Mouse (Mus musculus): ENCODE data around the gene Hoxd8.

The Hoxd8 gene

GRCm38 (mm10) chr2:74704393-74704998 is at the start of gene Hoxd8:
TSS of gene Hoxd8 (plus strand) at chr2:74704615.
- peak; percentile 95 for DNase-seq

GRCm38 (mm10) chr2:74654743-74655419 is 49.5 kb upstream of the Hoxd8 start:
- no peak for DNase-seq

- peak; percentile 79 for DNase-seq
These were observed 49.0 kb upstream of the Hoxd8 start for GRCm38 (mm10) chr2:74655420-74655781.

GRCm38 (mm10) chr2:74655821-74656631 is 48.4 kb upstream of the Hoxd8 start:
- peak; percentile 32 for DNase-seq

- no peak for DNase-seq
These were observed 47.8 kb upstream of the Hoxd8 start for GRCm38 (mm10) chr2:74656632-74657021.

GRCm38 (mm10) chr2:74657251-74658023 is 47.0 kb upstream of the Hoxd8 start:
- peak; percentile 34 for DNase-seq

- DNase-seq, result no peak
These were observed 46.3 kb upstream of the Hoxd8 start for GRCm38 (mm10) chr2:74658024-74658666.

- DNase-seq, result peak; percentile 33
These were observed 45.6 kb upstream of the Hoxd8 start for GRCm38 (mm10) chr2:74658667-74659371.

GRCm38 (mm10) chr2:74659507-74660005 is 44.9 kb upstream of the Hoxd8 start, which contains the start of gene Evx2:
TSS of gene Evx2 (minus strand) at chr2:74659557.
- no peak for DNase-seq

- DNase-seq, result peak; percentile 13
These were observed 43.7 kb upstream of the Hoxd8 start for GRCm38 (mm10) chr2:74660421-74661375.

- DNase-seq, result peak; percentile 79
These were observed 42.7 kb upstream of the Hoxd8 start for GRCm38 (mm10) chr2:74661685-74662084.

GRCm38 (mm10) chr2:74663291-74663925 is 41.0 kb upstream of the Hoxd8 start:
- peak; percentile 79 for DNase-seq

- no peak for DNase-seq
These were observed 38.0 kb upstream of the Hoxd8 start for GRCm38 (mm10) chr2:74666411-74666810.

GRCm38 (mm10) chr2:74667191-74667841 is 37.1 kb upstream of the Hoxd8 start:
- peak; percentile 26 for DNase-seq

GRCm38 (mm10) chr2:74667842-74668357 is 36.5 kb upstream of the Hoxd8 start, which contains the start of gene Hoxd13:
TSS of gene Hoxd13 (plus strand) at chr2:74668310.
- no peak for DNase-seq

GRCm38 (mm10) chr2:74668370-74669229 is 35.8 kb upstream of the Hoxd8 start:
- peak; percentile 42 for DNase-seq

GRCm38 (mm10) chr2:74669230-74669578 is 35.2 kb upstream of the Hoxd8 start:
- no peak for DNase-seq

- DNase-seq, result no peak
These were observed 34.7 kb upstream of the Hoxd8 start for GRCm38 (mm10) chr2:74669650-74670235.
